Mouse (Mus musculus): ENCODE measurements around the gene Olfr74.
"Not testable (repeated sequence)": the region's sequence is repeated elsewhere in the genome, so short reads cannot be mapped to it uniquely, and the experiment has no call there.

The Olfr74 gene

DNA sequence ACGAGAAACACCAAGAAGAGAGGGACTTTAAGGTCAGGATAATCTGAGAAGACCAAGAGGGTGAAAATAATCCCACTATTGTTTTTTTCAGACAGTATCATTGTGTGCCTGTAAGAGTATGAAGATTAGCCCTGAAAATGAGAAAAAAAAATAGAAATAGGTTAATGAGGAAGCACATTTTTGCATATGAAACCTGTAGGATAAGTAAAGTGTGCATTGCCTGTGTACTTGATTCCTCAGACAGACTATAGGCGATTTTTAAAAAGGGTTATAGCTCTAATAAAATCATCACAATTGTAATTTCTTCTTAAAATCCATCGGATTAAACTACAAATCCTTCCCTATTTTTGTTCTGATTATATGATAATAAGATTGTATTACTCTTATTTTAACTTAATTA lies at the start of gene Olfr74:
TSS of gene Olfr74 (minus strand) at position 101 of the 400 bp plus-strand sequence.
- DNase-seq (ENCODE audit: inconsistent age in 2 of 2, low spot score in 1 of 2) = no peak

DNA sequence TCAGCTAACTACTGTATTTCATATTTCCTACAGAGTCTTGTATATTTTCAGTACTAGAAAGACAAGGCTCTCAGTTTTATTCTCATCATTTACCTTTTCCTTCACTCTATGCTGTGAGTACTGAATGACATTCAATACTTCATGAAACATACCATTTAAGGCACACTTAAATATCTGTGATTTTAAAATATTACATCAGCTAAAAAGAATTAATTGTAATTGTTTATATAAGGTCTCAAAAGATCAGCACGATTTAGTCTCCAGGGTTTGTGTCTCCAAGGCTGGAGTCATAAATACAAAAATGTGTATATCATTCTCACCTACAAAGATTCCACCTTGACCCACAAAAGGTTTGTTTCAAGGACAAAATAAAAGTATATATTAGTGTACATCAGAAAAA lies 48.0 kb upstream of the Olfr74 start, which contains the start of gene Olfr1161:
TSS of gene Olfr1161 (plus strand) at position 301 of the 400 bp plus-strand sequence.
- DNase-seq (ENCODE audit: inconsistent age in 2 of 2, low spot score in 1 of 2) = not testable (repeated sequence)

DNA sequence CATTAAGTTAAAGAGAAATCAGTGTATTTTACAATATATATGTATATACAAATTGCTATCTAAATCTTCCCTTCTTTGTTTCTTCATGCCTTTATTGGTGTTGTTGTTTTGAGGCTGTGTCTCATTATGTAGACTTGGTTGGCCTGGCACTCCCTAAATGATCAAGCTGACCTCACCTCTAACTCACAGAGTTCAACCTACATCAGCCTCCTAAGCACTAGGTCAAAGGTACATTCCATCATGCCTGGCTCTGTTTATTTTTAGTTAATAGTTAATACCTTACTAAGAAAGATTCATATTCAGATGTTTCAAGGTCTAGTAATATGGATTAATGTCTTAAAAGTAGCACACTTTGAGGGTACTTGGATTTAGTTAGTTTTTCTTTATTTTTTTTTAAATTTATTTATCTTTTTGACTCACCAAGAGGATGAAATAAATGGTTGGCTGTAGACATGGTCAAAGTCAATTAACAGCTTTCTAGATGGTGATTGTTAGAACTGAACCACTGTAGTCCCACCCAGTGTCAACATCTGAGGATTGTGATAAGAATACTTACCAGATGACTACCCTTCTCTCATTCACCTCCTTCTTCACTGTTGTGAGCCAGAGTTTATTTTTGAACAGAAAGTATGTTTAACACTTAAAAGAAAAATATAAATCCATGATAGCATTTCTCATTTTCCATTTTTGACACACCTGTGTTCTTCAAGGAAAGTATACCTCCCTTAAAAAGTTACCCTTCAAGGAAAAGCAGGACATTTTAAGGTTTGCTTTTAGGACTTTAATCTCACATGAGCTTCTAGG lies 33.3 kb upstream of the Olfr74 start, which contains the start of gene Olfr1160:
TSS of gene Olfr1160 (minus strand) at position 754 of the 804 bp plus-strand sequence.
- DNase-seq (ENCODE audit: inconsistent age in 2 of 2, low spot score in 1 of 2) = no peak

DNA sequence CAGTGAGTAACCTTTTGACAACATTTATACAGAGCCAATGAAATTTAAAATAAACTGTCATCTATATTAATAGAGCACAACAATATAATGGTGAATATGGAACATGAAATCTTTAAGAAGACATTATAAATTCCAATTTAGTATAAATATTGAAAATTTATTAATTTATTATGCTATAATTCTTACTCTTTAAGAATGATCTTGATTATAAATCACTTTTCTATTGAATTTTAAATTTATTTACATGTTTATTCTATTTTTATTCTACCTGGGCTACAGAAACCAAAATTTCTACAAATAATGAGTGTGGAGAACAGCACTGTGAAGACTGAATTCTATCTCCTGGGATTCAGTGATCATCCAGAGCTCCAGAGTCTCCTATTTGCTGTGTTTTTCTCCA lies 15.3 kb upstream of the Olfr74 start, which contains the start of gene Olfr1158:
TSS of gene Olfr1158 (plus strand) at position 301 of the 400 bp plus-strand sequence.
- no peak for DNase-seq (ENCODE audit: inconsistent age in 2 of 2, low spot score in 1 of 2)

DNA sequence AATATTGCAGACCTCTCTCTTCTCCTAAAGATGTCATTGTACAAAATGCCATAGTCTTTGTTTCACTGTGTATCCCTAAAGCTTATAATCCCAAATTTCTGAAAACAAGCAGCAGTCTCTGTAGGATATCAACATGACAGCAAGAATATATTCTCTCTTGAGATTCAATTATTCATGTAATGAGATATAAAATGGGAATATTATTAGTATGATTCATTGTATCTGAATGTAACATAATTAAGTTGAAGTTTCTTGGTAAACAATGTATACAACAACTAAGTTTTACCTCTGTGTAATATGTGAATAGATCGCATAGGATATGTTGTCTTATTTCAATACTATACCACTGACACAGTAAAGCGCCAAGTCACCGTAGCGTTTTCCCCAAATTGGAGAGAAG lies 6.3 kb downstream of the Olfr74 start, which contains the start of gene Olfr1157:
TSS of gene Olfr1157 (minus strand) at position 101 of the 400 bp plus-strand sequence.
- no peak for DNase-seq (ENCODE audit: inconsistent age in 2 of 2, low spot score in 1 of 2)

- no peak for DNase-seq (ENCODE audit: inconsistent age in 2 of 2, low spot score in 1 of 2)
Observed at GRCm38 (mm10) chr2:87953000-87953399, 21.5 kb downstream of the Olfr74 start, which contains the start of gene Olfr1156. TSS of gene Olfr1156 (minus strand) at chr2:87953100.

DNA sequence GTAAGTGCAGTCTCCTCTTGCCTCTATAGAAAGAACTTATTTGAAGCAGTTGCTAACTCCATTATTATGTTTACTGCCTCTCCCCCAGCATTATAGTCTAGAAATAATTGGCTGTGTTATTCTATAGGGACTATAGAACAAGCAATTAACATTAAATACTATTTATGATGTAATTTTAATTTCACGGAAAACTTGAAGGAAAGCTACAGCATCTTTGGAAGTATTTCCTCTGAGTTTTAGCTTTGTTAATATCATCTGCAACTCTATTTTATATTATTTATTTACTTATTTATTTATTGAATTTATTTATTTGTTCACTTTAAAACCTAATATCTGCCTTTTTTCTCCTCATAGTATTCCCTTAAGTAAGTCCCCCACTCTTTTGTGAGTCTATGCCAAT lies 29.4 kb downstream of the Olfr74 start, which contains the start of gene Olfr1155:
TSS of gene Olfr1155 (minus strand) at position 101 of the 400 bp plus-strand sequence.
- DNase-seq (ENCODE audit: inconsistent age in 2 of 2, low spot score in 1 of 2) = no peak

All from adrenal gland, adult (tissue).